Mouse (Mus musculus) megakaryocyte progenitor cell, adult 5-6 weeks (primary cell): ENCODE results near the gene Cxadr. TPM values are rescaled to one million over a fixed set of nuclear protein-coding genes. Genes with fewer than 3 reads are reported as not detected.

ENCODE experiments used
- total RNA-seq, 2 experiments: library from RNA; stranded (forward) in 1 of 2; stranded (reverse) in 1 of 2; fragments of 157-497, 149-512 nt in 1 of 2; fragments of 200-1000 nt in 1 of 2; gene quantifications; 2 replicates each; pipeline versions ENCODE4 v1.2.3 to v1.2.4; 2015 to 2017

Gene Cxadr
- total RNA-seq, 2 experiments from 2014 or later = 1.6 to 2.7 TPM

Other genes starting within 250 kb of the Cxadr start
- 45.4 and 46.2 TPM in 2 replicates for gene Btg3, start 75.7 kb downstream of the Cxadr start, total RNA-seq (2015)
- gene Btg3, start 75.7 kb downstream of the Cxadr start, total RNA-seq (2017) = 9.0 and 12.7 TPM in 2 replicates